Mouse (Mus musculus) G1E (cell line): Measurements from ENCODE around the gene Scarb1. TPM values are rescaled to one million over a fixed set of nuclear protein-coding genes. Genes with fewer than 3 reads are reported as not detected.

Experiments
- ATAC-seq: 2 replicates; pipeline ENCODE4 v1.8.0; 2016; ENCODE audit warnings: mild to moderate bottlenecking; ENCODE audit not compliant: insufficient number of reproducible peaks, poor library complexity, low FRiP score, severe bottlenecking; ENCODE audit errors: extremely low read depth
- DNase-seq: peaks from one replicate; pipeline ENCODE4 v3.0.0; 2012; ENCODE audit warnings: low spot score
- H3K27me3 ChIP-seq: 2 replicates; pipeline ENCODE4 v1.6.1; 2012; ENCODE audit warnings: mild to moderate bottlenecking, low read length, inconsistent platforms; ENCODE audit not compliant: insufficient read depth
- H3K36me3 ChIP-seq: replicated peaks from 2 replicates; pipeline ENCODE3; 2012; ENCODE audit warnings: mild to moderate bottlenecking, inconsistent platforms
- H3K4me1 ChIP-seq: 2 replicates; pipeline ENCODE4 v1.6.1; 2012; ENCODE audit warnings: low read depth, low read length, inconsistent platforms, mixed read lengths; ENCODE audit not compliant: insufficient read depth
- H3K4me3 ChIP-seq: 2 replicates; pipeline ENCODE4 v1.5.1; 2012; ENCODE audit warnings: low read depth, mild to moderate bottlenecking, inconsistent platforms, low read length, moderate library complexity, mixed read lengths
- H3K9me3 ChIP-seq: replicated peaks from 2 replicates; pipeline ENCODE4 v1.6.1; 2012; ENCODE audit warnings: inconsistent platforms
- CTCF ChIP-seq: IDR thresholded peaks from 2 replicates; pipeline ENCODE4 v1.5.1; 2012; ENCODE audit warnings: low read depth, low read length, inconsistent platforms, mixed read lengths
- GATA1 ChIP-seq: IDR thresholded peaks from 2 replicates; pipeline ENCODE4 v1.6.1; 2012; ENCODE audit warnings: borderline replicate concordance, low read length, inconsistent platforms, mixed read lengths
- GATA2 ChIP-seq: IDR thresholded peaks from 2 replicates; pipeline ENCODE4 v1.6.1; 2012; ENCODE audit warnings: low read depth, low read length, inconsistent platforms, borderline replicate concordance
- POLR2AphosphoS5 ChIP-seq: IDR thresholded peaks from 2 replicates; pipeline ENCODE4 v1.6.1; 2012; ENCODE audit warnings: low read depth, low read length, inconsistent platforms; ENCODE audit not compliant: insufficient replicate concordance
- TAL1 ChIP-seq: conservative IDR thresholded peaks from 2 replicates; pipeline ENCODE4 v1.6.1; 2012; ENCODE audit warnings: low read depth, low read length, inconsistent platforms, mixed read lengths
- polyA plus RNA-seq: library from polyadenylated mRNA; stranded (reverse); fragments of >175 nt; gene quantifications from 2 replicates; pipeline ENCODE4 v1.2.3, GENCODE M21; 2012
- total RNA-seq, 2 experiments: library from RNA; stranded (forward) in 1 of 2; stranded (reverse) in 1 of 2; fragments of 200-1000 nt in 1 of 2; fragments of >200 nt in 1 of 2; fragmentation: Nextera tagmentation in 1 of 2; gene quantifications; 2 replicates each; pipeline ENCODE4 v1.2.3; 2014 to 2017

The Scarb1 gene
- total and polyA plus RNA-seq, 3 experiments = 42.9 to 68.3 (median 43.7) TPM

GRCm38 (mm10) chr5:125337526-125337925 lies 3.4 kb downstream of the Scarb1 start:
- no peak for TF ChIP-seq GATA2
- TF ChIP-seq CTCF = no peak
- no peak for TF ChIP-seq TAL1
- no peak for TF ChIP-seq POLR2AphosphoS5
- no peak for TF ChIP-seq GATA1
- Histone ChIP-seq H3K4me3 (no peak overlapping the region), H3K36me3 (peaks cover 55% of the 10 kb centered on the region), H3K9me3 (no peaks in the 10 kb centered on the region), H3K27me3 (no peaks in the 10 kb centered on the region), H3K4me1 (peaks cover 61% of the 10 kb centered on the region)
- no peak for DNase-seq
- no peak for ATAC-seq

GRCm38 (mm10) chr5:125337012-125337411 lies 3.9 kb downstream of the Scarb1 start:
- ATAC-seq (no peak), DNase-seq (no peak)
- no peaks in the 10 kb centered on the region for H3K27me3 ChIP-seq
- peaks cover 59% of the 10 kb centered on the region for H3K36me3 ChIP-seq
- peaks cover 57% of the 10 kb centered on the region for H3K4me1 ChIP-seq
- no peaks in the 10 kb centered on the region for H3K9me3 ChIP-seq
- TF ChIP-seq CTCF (no peak), POLR2AphosphoS5 (no peak), TAL1 (no peak), GATA2 (no peak), GATA1 (no peak)
- H3K4me3 ChIP-seq = no peak overlapping the region

GRCm38 (mm10) chr5:125333009-125333408 lies 7.9 kb downstream of the Scarb1 start:
- Histone ChIP-seq H3K4me3 (no peak overlapping the region), H3K9me3 (no peaks in the 10 kb centered on the region), H3K27me3 (no peaks in the 10 kb centered on the region), H3K4me1 (peaks cover 24% of the 10 kb centered on the region), H3K36me3 (peaks cover 95% of the 10 kb centered on the region)
- DNase-seq = no peak
- ATAC-seq = no peak
- TF ChIP-seq POLR2AphosphoS5 = no peak
- no peak for TF ChIP-seq CTCF
- no peak for TF ChIP-seq GATA1
- no peak for TF ChIP-seq GATA2

GRCm38 (mm10) chr5:125332333-125332732 lies 8.6 kb downstream of the Scarb1 start:
- TF ChIP-seq TAL1 (no peak), GATA1 (no peak), POLR2AphosphoS5 (no peak), GATA2 (no peak), CTCF (no peak)
- no peak for ATAC-seq
- Histone ChIP-seq H3K9me3 (no peaks in the 10 kb centered on the region), H3K4me1 (peaks cover 18% of the 10 kb centered on the region), H3K4me3 (no peak overlapping the region), H3K36me3 (peaks cover 95% of the 10 kb centered on the region), H3K27me3 (no peaks in the 10 kb centered on the region)
- DNase-seq = no peak

DNA sequence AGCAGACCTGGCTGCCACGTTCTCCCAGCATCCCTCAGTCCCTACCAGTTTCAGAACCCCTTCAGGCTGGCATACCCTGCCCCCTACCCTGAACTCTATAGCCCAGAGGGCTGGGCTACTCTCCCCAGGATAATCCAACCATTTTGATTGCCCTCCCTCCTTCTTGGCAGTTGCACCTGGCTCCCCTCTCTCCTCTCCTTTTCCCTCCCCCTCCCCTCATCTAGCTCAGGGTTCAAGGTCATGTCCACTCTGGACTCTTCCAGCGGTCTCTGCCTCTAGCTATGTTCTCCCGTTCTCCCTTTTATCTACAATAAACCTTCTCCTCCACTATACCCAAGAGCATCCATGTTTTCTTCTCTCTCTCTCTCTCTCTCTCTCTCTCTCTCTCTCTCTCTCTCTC lies 9.1 kb downstream of the Scarb1 start:
- H3K36me3 ChIP-seq = peaks cover 94% of the 10 kb centered on the region
- no peak overlapping the region for H3K4me3 ChIP-seq
- no peak for TF ChIP-seq TAL1
- TF ChIP-seq GATA1 = no peak
- TF ChIP-seq POLR2AphosphoS5 = no peak
- no peak for TF ChIP-seq CTCF
- no peak for TF ChIP-seq GATA2
- H3K9me3 ChIP-seq = no peaks in the 10 kb centered on the region
- DNase-seq (no peak), ATAC-seq (no peak)
- H3K27me3 ChIP-seq = no peaks in the 10 kb centered on the region
- peaks cover 12% of the 10 kb centered on the region for H3K4me1 ChIP-seq

DNA sequence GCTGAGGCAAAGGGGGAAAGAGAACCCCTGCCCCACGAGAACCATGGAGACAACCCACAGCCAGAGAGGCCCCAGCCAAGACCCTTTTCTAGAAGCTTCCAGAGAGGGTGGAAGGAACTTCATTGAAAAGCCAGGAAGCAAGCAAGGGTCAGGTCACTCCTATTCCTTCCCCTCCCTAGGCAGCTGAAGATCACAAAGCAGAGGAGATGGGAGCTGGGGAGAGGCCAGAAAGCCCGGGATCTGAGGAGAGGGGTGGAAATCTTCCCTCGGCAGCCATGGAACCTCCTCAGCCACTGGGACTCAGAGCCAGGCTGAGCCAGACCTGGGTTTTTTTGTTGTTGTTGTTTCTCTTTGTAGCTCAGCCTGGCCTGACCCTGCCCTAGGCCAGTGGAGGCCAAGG lies 9.8 kb downstream of the Scarb1 start:
- Histone ChIP-seq H3K4me3 (no peak overlapping the region), H3K27me3 (no peaks in the 10 kb centered on the region), H3K9me3 (no peaks in the 10 kb centered on the region), H3K36me3 (peaks cover 94% of the 10 kb centered on the region), H3K4me1 (peaks cover 12% of the 10 kb centered on the region)
- no peak for ATAC-seq
- TF ChIP-seq CTCF (no peak), TAL1 (no peak), POLR2AphosphoS5 (no peak)
- no peak for DNase-seq

DNA sequence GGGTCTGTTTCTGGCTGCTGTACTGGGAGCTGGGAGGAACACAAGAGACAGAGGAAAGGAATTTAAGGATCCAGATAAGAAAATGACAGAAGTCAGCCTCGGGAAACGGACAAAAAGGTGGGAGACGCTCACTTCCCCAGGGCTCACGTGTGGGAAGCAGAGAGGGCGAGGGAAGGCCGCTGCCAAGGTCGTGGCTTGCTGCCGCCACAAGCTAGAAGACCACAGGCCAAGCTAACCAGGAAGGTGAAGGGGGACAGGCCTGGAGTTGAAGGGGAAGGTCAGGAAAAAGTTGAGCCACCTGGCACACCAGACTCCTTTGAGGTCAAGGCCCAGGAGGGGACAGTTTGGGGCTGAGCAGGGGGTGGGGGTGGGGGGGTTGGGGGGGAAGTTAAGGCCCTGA lies 10.2 kb downstream of the Scarb1 start:
- H3K36me3 ChIP-seq = peaks cover 94% of the 10 kb centered on the region
- peaks cover 12% of the 10 kb centered on the region for H3K4me1 ChIP-seq
- TF ChIP-seq GATA1 (no peak), POLR2AphosphoS5 (no peak), GATA2 (no peak), TAL1 (no peak)

More for the DNA sequence above, 10.2 kb downstream of the Scarb1 start:
- Histone ChIP-seq H3K9me3 (no peaks in the 10 kb centered on the region), H3K27me3 (no peaks in the 10 kb centered on the region), H3K4me3 (no peak overlapping the region)
- ATAC-seq = no peak
- no peak for DNase-seq
